Mouse (Mus musculus) heart, embryonic 16.5 days (tissue): ENCODE data around the gene Zfp114. TPM values are rescaled to one million over a fixed set of nuclear protein-coding genes. Genes with fewer than 3 reads are reported as not detected.

Experiments used
- ATAC-seq: fragments of 200-750 bp; cut with Nextera tagmentation; replicated peaks from 2 replicates; pipeline ENCODE4 v1.8.0; 2017; ENCODE audit warnings: moderate number of reproducible peaks; ENCODE audit not compliant: insufficient read depth, low FRiP score; ENCODE audit errors: extremely low read depth
- H3K27ac ChIP-seq: fragments of 300-500 bp; sonication (generic); 2 replicates; pipeline ENCODE4 v1.5.1; 2014; ENCODE audit warnings: mild to moderate bottlenecking, low read length, control low read depth, moderate library complexity
- H3K27me3 ChIP-seq: fragments of 300-500 bp; sonication (generic); 2 replicates; pipeline ENCODE4 v1.6.1; 2014; ENCODE audit warnings: low read length, mixed read lengths; ENCODE audit not compliant: control insufficient read depth, insufficient read depth
- H3K36me3 ChIP-seq: fragments of 300-500 bp; sonication (generic); 2 replicates; pipeline ENCODE4 v1.6.1; 2014; ENCODE audit not compliant: control insufficient read depth, insufficient read depth
- H3K4me1 ChIP-seq: fragments of 300-500 bp; sonication (generic); 2 replicates; pipeline ENCODE4 v1.6.1; 2014; ENCODE audit warnings: low read length, mixed read lengths; ENCODE audit not compliant: control insufficient read depth, insufficient read depth
- H3K4me2 ChIP-seq: fragments of 300-500 bp; sonication (generic); 2 replicates; pipeline ENCODE4 v1.6.1; 2014; ENCODE audit warnings: low read depth, mild to moderate bottlenecking, control low read depth, low read length
- H3K4me3 ChIP-seq: fragments of 300-500 bp; sonication (generic); 2 replicates; pipeline ENCODE4 v1.5.1; 2014; ENCODE audit warnings: mild to moderate bottlenecking, control low read depth, low read length
- H3K9ac ChIP-seq: fragments of 300-500 bp; sonication (generic); 2 replicates; pipeline ENCODE4 v1.6.1; 2014; ENCODE audit warnings: low read length, control low read depth
- H3K9me3 ChIP-seq: fragments of 300-500 bp; sonication (generic); replicated peaks from 2 replicates; pipeline ENCODE4 v1.6.1; 2016; ENCODE audit warnings: low read length; ENCODE audit not compliant: control insufficient read depth
- WGBS: fragments of 180-500 bp; shearing (Covaris S2); extraction: QIAGEN DNeasy Blood & Tissue Kit; methylation state at CpG from one replicate; pipeline ENCODE4 v1.1.7; 2014; 5-methylcytosine and 5-hydroxymethylcytosine counted together
- polyA plus RNA-seq: library from polyadenylated mRNA; unstranded; fragments of >200 nt; fragmentation: Nextera tagmentation; extraction: Ambion mirVana; gene quantifications from 2 replicates; pipeline ENCODE4 v1.2.1, GENCODE M21; 2015

Zfp114 gene
- 2.1 and 3.3 TPM in 2 replicates for polyA plus RNA-seq

DNA sequence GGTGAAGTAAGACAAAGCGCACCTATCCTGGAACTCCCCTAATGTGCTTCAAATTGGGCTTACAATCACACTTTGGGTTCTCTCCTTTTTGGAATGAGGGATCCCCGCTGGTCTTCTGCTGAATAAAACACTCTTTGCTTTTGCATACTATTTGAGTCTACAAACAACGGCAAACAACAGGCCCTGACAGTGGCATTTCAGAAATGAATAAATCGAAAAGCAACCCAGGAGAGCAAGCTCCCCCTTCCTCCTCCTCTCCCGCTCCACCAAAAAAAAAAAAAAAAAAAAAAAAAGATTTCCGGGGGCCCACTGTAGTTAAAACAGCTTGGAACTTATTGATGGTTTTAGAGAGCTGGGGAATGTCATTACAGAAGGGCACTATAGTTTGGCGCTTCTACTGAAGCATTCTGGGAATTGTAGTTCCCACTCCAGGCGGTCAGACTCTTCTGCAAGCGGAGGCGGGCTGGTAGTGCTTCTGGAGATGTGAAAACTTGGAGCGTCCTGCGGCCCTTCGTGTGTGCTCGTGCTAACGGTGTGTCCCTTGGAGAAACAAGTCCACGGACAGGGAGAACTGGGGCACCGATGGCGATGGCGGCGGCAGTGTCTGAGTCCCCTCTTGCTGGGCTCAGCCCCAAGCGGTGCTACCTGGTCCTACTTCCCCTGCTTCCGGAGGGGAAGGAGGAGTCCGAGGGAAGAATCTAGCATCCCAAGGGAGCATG, at the start of gene Zfp114:
Zfp114 (plus strand) TSS at position 443 of the 719 bp plus-strand sequence.
- H3K4me1 ChIP-seq = peaks cover 7% of the 10 kb centered on the region
- H3K27me3 ChIP-seq = no peaks in the 10 kb centered on the region
- H3K27ac ChIP-seq = 0 out of 2 replicates have a peak within 1 kb of the TSS, but pooled peaks have one; percentile 2
- WGBS = 12% methylated on average over 23 of the region's 23 CpGs
- H3K4me3 ChIP-seq = peak within 1 kb of the TSS; percentile 66
- H3K9me3 ChIP-seq = no peaks in the 10 kb centered on the region
- no peaks in the 10 kb centered on the region for H3K36me3 ChIP-seq
- H3K9ac ChIP-seq = peak within 1 kb of the TSS; percentile 73
- H3K4me2 ChIP-seq = peak within 1 kb of the TSS; percentile 67
- ATAC-seq = peak; percentile 83

DNA sequence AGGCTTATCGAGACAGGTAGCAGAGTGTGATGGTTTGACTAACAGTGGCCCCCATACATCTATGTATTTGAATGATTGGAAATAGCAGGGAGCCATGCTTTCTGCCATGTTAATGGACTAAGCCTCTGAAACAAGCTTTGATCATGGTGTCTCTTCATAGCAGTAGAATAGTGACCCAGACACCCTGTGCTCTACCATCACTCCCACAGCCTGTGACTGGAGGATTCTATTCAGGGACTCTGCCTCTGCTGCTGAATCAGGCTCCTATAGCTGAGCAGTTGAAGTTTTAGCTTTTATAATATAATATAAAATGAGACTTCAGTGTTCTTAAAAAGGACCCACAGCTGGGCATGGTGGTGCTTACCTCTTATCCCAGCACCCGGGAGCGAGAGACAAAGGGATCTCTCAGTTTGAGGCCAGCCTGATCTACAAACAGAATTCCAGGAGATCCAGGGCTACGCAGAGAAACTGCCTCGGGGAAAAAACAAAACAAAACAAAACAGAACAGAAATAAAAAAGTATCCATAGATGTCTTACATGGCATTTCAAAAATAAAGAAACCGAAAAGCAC, 41.4 kb upstream of the Zfp114 start:
- peak overlapping the region; percentile 84 for H3K9ac ChIP-seq
- H3K4me1 ChIP-seq = peaks cover 9% of the 10 kb centered on the region
- peak overlapping the region; percentile 63 for H3K4me2 ChIP-seq
- no peaks in the 10 kb centered on the region for H3K27me3 ChIP-seq
- no peak for ATAC-seq
- H3K36me3 ChIP-seq = peaks cover 21% of the 10 kb centered on the region
- 17% methylated on average over 6 of the region's 6 CpGs for WGBS
- H3K27ac ChIP-seq = no peak overlapping the region
- H3K9me3 ChIP-seq = no peaks in the 10 kb centered on the region
- peak overlapping the region; percentile 87 for H3K4me3 ChIP-seq

DNA sequence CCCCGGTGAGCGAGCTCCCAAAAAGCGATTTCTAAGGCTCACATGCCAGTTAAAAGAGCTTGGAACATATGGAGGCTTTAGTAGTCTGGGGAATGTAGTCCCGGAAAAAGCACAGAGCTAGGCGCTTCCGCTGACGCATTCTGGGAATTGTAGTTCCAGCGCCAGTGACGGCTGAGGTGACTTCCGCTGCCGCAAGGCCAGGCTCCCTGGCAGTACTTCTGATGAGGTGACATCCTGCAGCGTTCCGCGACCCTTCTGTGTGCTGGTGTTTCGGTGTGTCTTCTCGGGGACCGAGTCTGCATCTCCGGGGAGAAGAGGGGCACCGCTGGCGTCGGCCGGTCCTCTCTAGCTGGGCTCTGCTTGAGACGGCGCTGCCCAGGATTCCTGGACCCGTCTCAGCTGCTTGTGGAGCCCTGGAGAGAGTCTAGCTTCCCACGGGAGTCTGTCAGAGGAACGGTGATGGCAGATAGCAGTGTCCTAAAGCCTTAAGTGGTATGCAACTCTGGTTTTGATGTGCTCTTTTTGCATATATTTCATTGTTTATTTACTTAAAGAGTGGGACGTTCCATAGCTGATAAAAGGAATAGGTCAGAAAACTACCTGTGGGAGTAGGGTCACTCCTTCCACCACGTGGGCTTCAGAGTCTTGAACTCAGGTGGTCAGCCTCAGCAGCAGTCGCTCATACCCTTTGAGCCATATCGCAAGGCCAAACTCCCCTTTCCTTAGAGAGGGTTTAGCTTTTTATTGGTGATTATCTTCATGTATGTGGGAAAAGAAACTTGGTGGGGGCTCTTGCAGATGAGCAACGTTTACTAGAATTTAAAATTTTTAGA, 40.6 kb upstream of the Zfp114 start, which contains the start of gene Zfp235:
Zfp235 (plus strand) TSS at position 174 of the 833 bp plus-strand sequence.
- 3% methylated on average over 32 of the region's 32 CpGs for WGBS

DNA sequence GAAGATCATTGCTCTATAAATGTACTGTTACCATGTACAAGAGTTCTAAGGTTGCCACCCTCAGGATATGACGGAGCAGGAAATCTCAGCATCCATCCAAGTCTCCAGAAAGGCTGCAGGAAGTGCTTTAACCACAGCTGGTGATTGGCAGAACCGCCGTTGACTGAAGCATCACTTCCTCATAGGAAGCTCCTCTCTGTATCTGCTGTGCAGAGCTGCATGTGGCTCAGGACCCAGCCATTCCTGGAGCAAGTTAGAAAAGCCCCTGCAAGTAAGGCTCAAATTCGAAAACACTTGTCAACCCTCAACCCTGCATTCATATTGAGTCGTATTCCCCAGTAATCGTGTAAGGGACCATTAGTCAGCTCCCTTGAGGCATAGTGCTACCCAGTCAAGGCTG, 32.3 kb upstream of the Zfp114 start:
- H3K9ac ChIP-seq = no peak overlapping the region
- peaks cover 13% of the 10 kb centered on the region for H3K9me3 ChIP-seq
- H3K27ac ChIP-seq = no peak overlapping the region
- no peaks in the 10 kb centered on the region for H3K4me1 ChIP-seq
- H3K27me3 ChIP-seq = no peaks in the 10 kb centered on the region
- no peak for ATAC-seq
- H3K4me2 ChIP-seq = no peak overlapping the region
- 88% methylated on average over 6 of the region's 6 CpGs for WGBS
- H3K4me3 ChIP-seq = no peak overlapping the region
- peaks cover 44% of the 10 kb centered on the region for H3K36me3 ChIP-seq

More for the DNA sequence above, 40.6 kb upstream of the Zfp114 start, which contains the start of gene Zfp235:
- peak within 1 kb of the TSS; percentile 87 for H3K4me3 ChIP-seq
- H3K4me2 ChIP-seq = peak within 1 kb of the TSS; percentile 95
- peak; percentile 98 for ATAC-seq
- peaks cover 9% of the 10 kb centered on the region for H3K4me1 ChIP-seq
- no peaks in the 10 kb centered on the region for H3K9me3 ChIP-seq
- peak within 1 kb of the TSS; percentile 36; the same call in 1 of the 2 replicates for H3K27ac ChIP-seq
- peaks cover 26% of the 10 kb centered on the region for H3K36me3 ChIP-seq
- peak within 1 kb of the TSS; percentile 84 for H3K9ac ChIP-seq
- no peaks in the 10 kb centered on the region for H3K27me3 ChIP-seq

DNA sequence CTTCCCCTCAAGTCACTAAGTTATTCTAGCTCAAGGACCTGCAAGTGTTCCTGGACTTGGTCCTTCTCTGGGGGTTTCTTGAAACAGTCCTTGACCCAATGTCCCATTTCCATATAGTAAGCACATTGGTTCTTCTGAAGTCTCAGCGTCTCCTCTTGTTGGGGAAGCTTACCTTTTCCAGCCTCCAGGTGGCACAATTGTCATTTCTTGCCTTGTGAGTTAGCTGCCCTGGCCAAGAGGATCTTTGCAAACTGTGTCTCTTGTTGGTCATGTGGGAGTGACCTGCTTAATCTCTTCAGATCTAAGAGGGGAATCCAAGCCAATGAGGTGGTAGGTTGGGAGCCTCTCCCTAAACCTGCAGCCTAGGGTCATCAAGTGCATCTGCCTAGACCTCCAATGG, 21.6 kb upstream of the Zfp114 start:
- Histone ChIP-seq H3K4me1 (no peaks in the 10 kb centered on the region), H3K27ac (no peak overlapping the region), H3K4me2 (no peak overlapping the region), H3K4me3 (no peak overlapping the region), H3K9me3 (no peaks in the 10 kb centered on the region), H3K9ac (no peak overlapping the region), H3K27me3 (no peaks in the 10 kb centered on the region), H3K36me3 (no peaks in the 10 kb centered on the region)
- WGBS = 11% methylated on average over 1 of the region's 1 CpGs
- ATAC-seq = no peak

DNA sequence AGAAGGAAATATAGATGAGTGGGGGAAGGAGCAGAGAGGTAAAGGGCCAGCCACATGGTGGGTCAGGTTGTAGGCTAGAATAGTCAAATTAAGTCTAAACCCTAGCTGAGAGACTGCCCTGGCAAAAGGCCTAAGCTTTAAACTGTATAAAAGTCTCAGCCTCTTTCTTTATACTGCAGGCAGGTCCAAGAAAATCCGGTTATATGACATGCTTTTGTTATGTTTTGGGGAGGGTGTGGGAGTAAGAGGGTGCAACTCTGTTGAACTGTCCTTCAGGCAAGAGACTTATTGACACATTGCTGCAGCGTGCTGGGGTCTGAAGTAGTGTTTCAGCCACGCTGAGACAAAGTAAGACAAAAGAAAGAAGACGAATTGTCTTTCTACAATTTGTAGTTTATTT, 2.7 kb upstream of the Zfp114 start:
- Histone ChIP-seq H3K4me3 (no peak overlapping the region), H3K36me3 (no peaks in the 10 kb centered on the region), H3K27ac (no peak overlapping the region), H3K9me3 (no peaks in the 10 kb centered on the region), H3K27me3 (no peaks in the 10 kb centered on the region), H3K9ac (no peak overlapping the region), H3K4me2 (no peak overlapping the region), H3K4me1 (peaks cover 3% of the 10 kb centered on the region; the same call in 1 of the 2 replicates)
- no peak for ATAC-seq
- 53% methylated on average over 4 of the region's 4 CpGs for WGBS

DNA sequence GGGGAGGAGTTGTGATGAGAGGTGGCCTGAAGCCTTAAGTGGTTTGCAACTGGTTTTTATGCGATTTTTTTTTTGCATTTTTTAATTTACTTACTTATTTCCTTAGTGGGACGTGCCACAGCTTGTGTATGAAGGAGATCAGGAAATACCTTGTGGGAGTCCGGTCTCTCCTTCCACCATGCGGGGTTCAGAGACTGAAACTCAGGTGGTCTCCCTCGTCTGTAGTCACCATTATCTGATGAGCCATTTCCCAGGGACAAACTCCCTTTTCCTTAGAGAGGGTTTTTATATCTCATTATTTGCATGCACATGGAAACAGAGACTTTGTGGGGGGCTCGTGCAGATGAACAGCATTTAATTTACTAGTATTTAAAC, 464 bp downstream of the Zfp114 start:
- no peaks in the 10 kb centered on the region for H3K9me3 ChIP-seq
- H3K4me1 ChIP-seq = peaks cover 7% of the 10 kb centered on the region
- H3K4me3 ChIP-seq = peak overlapping the region; percentile 66
- H3K27ac ChIP-seq = no peak overlapping the region
- H3K27me3 ChIP-seq = no peaks in the 10 kb centered on the region
- peak overlapping the region; percentile 73 for H3K9ac ChIP-seq
- H3K4me2 ChIP-seq = peak overlapping the region; percentile 67
- 53% methylated on average over 6 of the region's 6 CpGs for WGBS
- ATAC-seq = no peak
- no peaks in the 10 kb centered on the region for H3K36me3 ChIP-seq

DNA sequence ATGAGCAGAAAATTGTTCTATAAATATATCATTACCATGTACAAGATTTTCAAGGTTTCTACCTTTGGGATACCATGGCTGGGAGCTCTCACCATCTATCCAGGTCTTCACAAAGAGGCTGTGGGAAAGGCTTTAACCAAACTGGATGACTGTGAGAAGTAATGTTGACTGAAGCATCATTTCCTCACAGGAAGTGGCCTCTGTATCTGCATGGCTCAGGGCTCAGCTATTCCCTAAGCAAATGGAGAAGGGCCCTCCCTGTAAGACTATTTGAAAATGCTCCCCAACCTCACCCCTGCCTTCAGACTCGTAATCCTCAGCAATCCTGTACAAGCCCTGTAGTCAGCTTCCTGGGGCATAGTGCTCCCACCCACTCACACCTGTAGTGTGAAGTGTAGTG, 12.8 kb downstream of the Zfp114 start:
- ATAC-seq = no peak
- H3K27ac ChIP-seq = no peak overlapping the region
- 50% methylated on average over 1 of the region's 1 CpGs for WGBS
- 0 out of 2 replicates have a peak, but pooled peaks cover 3% of the 10 kb centered on the region for H3K36me3 ChIP-seq
- H3K9me3 ChIP-seq = no peaks in the 10 kb centered on the region
- no peaks in the 10 kb centered on the region for H3K27me3 ChIP-seq
- H3K4me1 ChIP-seq = no peaks in the 10 kb centered on the region
- H3K9ac ChIP-seq = no peak overlapping the region
- no peak overlapping the region for H3K4me3 ChIP-seq
- H3K4me2 ChIP-seq = no peak overlapping the region
